Mouse (Mus musculus) embryonic fibroblast, embryonic 13.5 days (primary cell): ENCODE data around the gene Asxl2. TPM values are rescaled to one million over a fixed set of nuclear protein-coding genes. Genes with fewer than 3 reads are reported as not detected.

Source experiments
- H3K27ac ChIP-seq: 2 replicates; pipeline ENCODE4 v1.5.1; 2012; ENCODE audit warnings: low read length, control low read depth, inconsistent platforms; ENCODE audit not compliant: insufficient read depth
- H3K4me1 ChIP-seq: 2 replicates; pipeline ENCODE4 v1.6.1; 2011; ENCODE audit warnings: low read length; ENCODE audit not compliant: control insufficient read depth, insufficient read depth
- H3K4me3 ChIP-seq: 2 replicates; pipeline ENCODE4 v1.5.1; 2011; ENCODE audit warnings: mild to moderate bottlenecking, control low read depth, low read length; ENCODE audit not compliant: insufficient read depth
- CTCF ChIP-seq: IDR thresholded peaks from 2 replicates; pipeline ENCODE4 v1.5.1; 2011; ENCODE audit warnings: mild to moderate bottlenecking, control low read depth, low read length, moderate library complexity, borderline replicate concordance; ENCODE audit not compliant: insufficient read depth
- POLR2A ChIP-seq: IDR thresholded peaks from 2 replicates; pipeline ENCODE4 v1.6.1; 2011; ENCODE audit warnings: low read depth, mild to moderate bottlenecking, control low read depth, low read length, moderate library complexity
- polyA plus RNA-seq: library from polyadenylated mRNA; stranded (reverse); fragments of >200 nt; gene quantifications from 2 replicates; pipeline ENCODE4 v1.2.4, GENCODE M21; 2011; ENCODE audit warnings: low read depth; ENCODE audit not compliant: missing spikeins, insufficient read length

Gene Asxl2
- polyA plus RNA-seq, 1 experiment: 32.2 TPM

GRCm38 (mm10) chr12:3539605-3540004, 112.9 kb downstream of the Asxl2 start:
- Histone ChIP-seq H3K27ac (no peak overlapping the region), H3K4me3 (no peak overlapping the region), H3K4me1 (no peaks in the 10 kb centered on the region)
- no peak for TF ChIP-seq POLR2A
- TF ChIP-seq CTCF: no peak

- Histone ChIP-seq H3K27ac (no peak overlapping the region), H3K4me3 (no peak overlapping the region)
- TF ChIP-seq POLR2A: no peak
- no peak for TF ChIP-seq CTCF
Measured at GRCm38 (mm10) chr12:3540871-3541270, 114.2 kb downstream of the Asxl2 start.

DNA sequence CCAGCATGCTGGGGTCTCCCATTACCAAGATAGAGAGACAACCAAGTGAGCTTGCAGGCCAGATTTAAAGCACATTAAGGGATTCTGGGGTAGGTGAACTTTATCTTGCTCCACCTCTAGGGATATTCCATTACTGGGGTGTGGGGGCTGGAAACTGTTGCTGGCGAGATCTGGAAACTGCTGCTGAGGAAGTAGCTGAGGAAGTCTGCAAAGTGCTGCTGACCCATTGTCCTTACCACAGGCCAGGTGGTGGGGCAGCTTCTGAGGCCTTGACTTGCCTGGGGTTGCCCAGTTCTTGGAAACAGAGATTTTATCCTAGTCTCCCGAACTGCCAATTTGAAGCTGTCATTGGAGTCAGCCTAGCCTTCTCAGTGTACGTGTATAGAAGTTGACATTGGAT, 118.8 kb downstream of the Asxl2 start:
- TF ChIP-seq POLR2A (no peak), CTCF (no peak)
- H3K4me3 ChIP-seq: no peak overlapping the region
- no peak overlapping the region for H3K27ac ChIP-seq
- H3K4me1 ChIP-seq: 0 out of 2 replicates have a peak, but pooled peaks cover 2% of the 10 kb centered on the region

More at GRCm38 (mm10) chr12:3540871-3541270, 114.2 kb downstream of the Asxl2 start:
- H3K4me1 ChIP-seq: no peaks in the 10 kb centered on the region

- TF ChIP-seq POLR2A: no peak
- TF ChIP-seq CTCF: no peak
- Histone ChIP-seq H3K27ac (no peak overlapping the region), H3K4me3 (no peak overlapping the region), H3K4me1 (0 out of 2 replicates have a peak, but pooled peaks cover 2% of the 10 kb centered on the region)
Measured at GRCm38 (mm10) chr12:3546121-3546658, 119.5 kb downstream of the Asxl2 start.

DNA sequence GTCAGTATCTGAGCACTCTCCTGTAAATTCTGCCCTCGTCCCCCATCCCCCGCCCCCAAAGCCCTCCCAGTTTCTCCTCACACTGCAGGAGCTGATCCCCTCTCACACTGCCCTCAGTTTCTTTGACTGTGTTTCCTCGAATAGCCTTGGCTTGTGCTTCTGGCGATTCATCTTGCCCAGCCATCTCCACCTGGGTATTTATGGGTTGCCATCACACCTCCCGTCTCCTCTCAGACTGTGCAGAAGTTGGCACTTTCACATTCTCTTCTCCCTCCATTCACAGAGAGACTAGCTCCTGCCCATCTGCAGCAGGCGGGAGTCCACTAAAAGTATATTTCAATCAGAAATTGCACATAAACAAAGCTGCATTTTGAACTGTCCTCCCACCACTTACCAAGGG, 120.1 kb downstream of the Asxl2 start:
- 0 out of 2 replicates have a peak, but pooled peaks cover 2% of the 10 kb centered on the region for H3K4me1 ChIP-seq
- H3K4me3 ChIP-seq: no peak overlapping the region
- TF ChIP-seq POLR2A: no peak
- no peak for TF ChIP-seq CTCF
- H3K27ac ChIP-seq: no peak overlapping the region

GRCm38 (mm10) chr12:3547506-3547905, 120.8 kb downstream of the Asxl2 start:
- Histone ChIP-seq H3K27ac (no peak overlapping the region), H3K4me3 (no peak overlapping the region), H3K4me1 (0 out of 2 replicates have a peak, but pooled peaks cover 2% of the 10 kb centered on the region)
- no peak for TF ChIP-seq POLR2A
- no peak for TF ChIP-seq CTCF

DNA sequence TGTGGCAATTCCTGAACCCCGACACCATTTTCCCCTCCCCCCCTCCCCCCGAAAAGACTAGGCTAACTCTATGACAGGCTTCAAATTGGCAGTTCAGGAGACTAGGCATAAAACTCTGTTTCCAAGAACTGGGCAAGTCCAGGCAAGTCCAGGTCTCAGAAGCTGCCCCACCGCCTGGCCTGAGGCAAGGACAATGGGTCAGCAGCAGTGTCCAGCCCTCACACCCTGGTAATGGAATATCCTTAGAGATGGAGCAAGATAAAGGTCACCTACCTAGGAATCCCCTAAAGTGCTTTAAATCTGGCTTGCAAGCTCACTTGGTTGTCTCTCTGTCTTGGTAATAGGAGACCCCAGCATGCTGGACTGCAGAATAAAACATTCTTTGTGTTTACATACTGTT, 121.3 kb downstream of the Asxl2 start:
- 0 out of 2 replicates have a peak, but pooled peaks cover 2% of the 10 kb centered on the region for H3K4me1 ChIP-seq
- H3K27ac ChIP-seq: no peak overlapping the region
- no peak for TF ChIP-seq POLR2A
- no peak for TF ChIP-seq CTCF
- no peak overlapping the region for H3K4me3 ChIP-seq

DNA sequence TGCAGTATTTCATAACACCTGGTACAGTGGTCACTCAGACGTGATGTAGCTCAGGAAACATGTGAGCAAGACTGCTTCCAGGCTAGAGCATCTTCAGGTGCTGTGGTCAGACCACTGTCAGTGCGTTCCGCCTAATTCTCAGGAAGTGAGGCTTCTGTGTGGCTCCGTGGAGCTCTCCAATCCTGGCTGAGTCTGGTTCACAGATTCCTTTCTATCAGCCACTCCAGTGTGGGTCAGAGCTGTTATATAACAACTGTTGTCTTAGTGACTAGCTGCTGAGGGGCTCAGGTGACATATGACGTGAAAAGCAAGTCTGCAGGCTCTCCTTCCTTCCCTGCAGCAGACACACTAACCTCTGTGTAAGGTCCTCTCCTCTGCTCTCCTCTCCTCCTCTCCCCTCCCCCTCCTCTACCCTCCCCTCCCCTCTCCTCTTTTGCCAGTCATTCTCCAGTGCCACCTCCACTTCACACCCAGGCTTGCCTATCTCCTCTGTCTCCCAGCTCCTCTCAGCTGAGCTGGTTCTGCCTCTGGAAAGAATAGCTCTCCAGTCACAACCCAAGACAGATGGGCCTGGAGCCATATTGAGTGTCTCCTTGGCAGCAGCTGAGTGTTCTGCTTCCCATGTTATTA, 122.0 kb downstream of the Asxl2 start:
- no peak for TF ChIP-seq CTCF
- no peak for TF ChIP-seq POLR2A
- H3K4me3 ChIP-seq: no peak overlapping the region
- 0 out of 2 replicates have a peak, but pooled peaks cover 2% of the 10 kb centered on the region for H3K4me1 ChIP-seq
- no peak overlapping the region for H3K27ac ChIP-seq

DNA sequence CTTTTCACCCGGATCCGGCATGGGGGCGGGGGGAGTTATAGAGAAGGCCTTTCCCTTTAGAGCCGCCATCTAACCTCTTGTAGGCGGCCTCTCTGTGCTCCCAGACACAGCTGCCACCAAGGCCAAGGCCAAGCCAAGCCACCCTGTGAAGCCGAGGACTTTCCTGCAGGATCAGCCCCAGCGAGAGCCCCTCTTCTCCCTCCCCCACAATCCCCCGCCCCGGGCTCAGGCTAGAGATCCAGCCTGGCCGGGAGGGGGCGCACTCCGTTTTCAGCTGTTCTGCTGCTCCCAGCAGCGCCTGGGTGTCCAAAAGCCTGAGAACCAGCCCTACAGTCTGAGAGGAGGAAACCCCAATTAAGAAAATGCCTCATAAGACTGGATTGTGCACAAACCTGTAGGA, 123.6 kb downstream of the Asxl2 start:
- 0 out of 2 replicates have a peak, but pooled peaks cover 2% of the 10 kb centered on the region for H3K4me1 ChIP-seq
- no peak overlapping the region for H3K4me3 ChIP-seq
- no peak overlapping the region for H3K27ac ChIP-seq
- TF ChIP-seq POLR2A (no peak), CTCF (no peak)

Other genes with a start within 250 kb of the Asxl2 start
- 139 and 156 TPM in 2 replicates for gene Rab10, start 116.9 kb upstream of the Asxl2 start, polyA plus RNA-seq
- 12.2 and 12.7 TPM in 2 replicates for gene Kif3c, start 61.7 kb upstream of the Asxl2 start, polyA plus RNA-seq
- 9.1 and 19.0 TPM in 2 replicates for gene Dtnb, start 145.5 kb downstream of the Asxl2 start, polyA plus RNA-seq